Mouse (Mus musculus) embryonic facial prominence, embryonic 14.5 days (tissue): ENCODE results near the gene Polr3a. TPM values are rescaled to one million over a fixed set of nuclear protein-coding genes. Genes with fewer than 3 reads are reported as not detected.

Experiments
- ATAC-seq: fragments of 200-750 bp; cut with Nextera tagmentation; 2 replicates; pipeline ENCODE4 v1.8.0; 2017; ENCODE audit warnings: low read depth, moderate number of reproducible peaks, moderate TSS enrichment
- DNase-seq: peaks from one replicate; pipeline ENCODE4 v3.0.0-alpha.2; 2015; ENCODE audit warnings: low spot score
- H3K27ac ChIP-seq: fragments of 300-500 bp; sonication (generic); replicated peaks from 2 replicates; pipeline ENCODE4 v1.5.1; 2014; ENCODE audit warnings: low read depth, mild to moderate bottlenecking, low read length, moderate library complexity
- H3K27me3 ChIP-seq: fragments of 300-500 bp; sonication (generic); replicated peaks from 2 replicates; pipeline ENCODE4 v1.6.1; 2014; ENCODE audit warnings: low read length; ENCODE audit not compliant: control insufficient read depth, insufficient read depth
- H3K36me3 ChIP-seq: fragments of 300-500 bp; sonication (generic); 2 replicates; pipeline ENCODE4 v1.6.1; 2014; ENCODE audit warnings: low read length, mixed read lengths; ENCODE audit not compliant: control insufficient read depth, insufficient read depth
- H3K4me1 ChIP-seq: fragments of 300-500 bp; sonication (generic); 2 replicates; pipeline ENCODE4 v1.6.1; 2014; ENCODE audit warnings: antibody characterized with exemption, low read length; ENCODE audit not compliant: control insufficient read depth, insufficient read depth
- H3K4me2 ChIP-seq: fragments of 300-500 bp; sonication (generic); 2 replicates; pipeline ENCODE4 v1.6.1; 2014; ENCODE audit warnings: low read depth, mild to moderate bottlenecking, low read length, moderate library complexity, mixed read lengths
- H3K4me3 ChIP-seq: fragments of 300-500 bp; sonication (generic); 2 replicates; pipeline ENCODE4 v1.5.1; 2014; ENCODE audit warnings: low read depth, mild to moderate bottlenecking, low read length
- H3K9ac ChIP-seq: fragments of 300-500 bp; sonication (generic); 2 replicates; pipeline ENCODE4 v1.6.1; 2014; ENCODE audit warnings: low read depth, mild to moderate bottlenecking, low read length, moderate library complexity, mixed read lengths
- H3K9me3 ChIP-seq: fragments of 300-500 bp; sonication (generic); 2 replicates; pipeline ENCODE4 v1.6.1; 2016; ENCODE audit warnings: low read length; ENCODE audit not compliant: control insufficient read depth
- WGBS: fragments of 180-500 bp; shearing (Covaris S2); extraction: QIAGEN DNeasy Blood & Tissue Kit; methylation state at CpG from one replicate; pipeline ENCODE4 v1.1.7; 2014; 5-methylcytosine and 5-hydroxymethylcytosine counted together
- polyA plus RNA-seq: library from polyadenylated mRNA; unstranded; fragments of >200 nt; fragmentation: Nextera tagmentation; extraction: Ambion mirVana; gene quantifications from 2 replicates; pipeline ENCODE4 v1.2.1, GENCODE M21; 2014

Polr3a gene
- polyA plus RNA-seq = 14.6 and 14.9 TPM in 2 replicates

- no peaks in the 10 kb centered on the region for H3K9me3 ChIP-seq
- H3K4me3 ChIP-seq = peak within 1 kb of the TSS; percentile 65
- peaks cover 26% of the 10 kb centered on the region for H3K36me3 ChIP-seq
- ATAC-seq = peak; percentile 67
- H3K27ac ChIP-seq = no peak within 1 kb of the TSS; the same call in 1 of the 2 replicates
- peaks cover 9% of the 10 kb centered on the region for H3K4me1 ChIP-seq
- DNase-seq = peak; percentile 97
- WGBS = under 1% methylated on average over 29 of the region's 30 CpGs
- no peaks in the 10 kb centered on the region for H3K27me3 ChIP-seq
- H3K9ac ChIP-seq = peak within 1 kb of the TSS; percentile 80
- peak within 1 kb of the TSS; percentile 77 for H3K4me2 ChIP-seq
These were observed at the start of gene Polr3a, which contains the start of gene Rps24 for GRCm38 (mm10) chr14:24486773-24487227. Gene Polr3a, minus strand, starts transcription at chr14:24487058. Gene Rps24, plus strand, starts transcription at chr14:24487125.

- WGBS = 54% methylated on average over 9 of the region's 9 CpGs
- peaks cover 10% of the 10 kb centered on the region; the same call in 1 of the 2 replicates for H3K4me1 ChIP-seq
These were observed 48.1 kb upstream of the Polr3a start for GRCm38 (mm10) chr14:24534865-24535545.

GRCm38 (mm10) chr14:24530228-24530627 lies 43.4 kb upstream of the Polr3a start:
- no peak overlapping the region for H3K4me3 ChIP-seq
- H3K9me3 ChIP-seq = no peaks in the 10 kb centered on the region
- peak; percentile 80 for DNase-seq
- ATAC-seq = peak; percentile 89
- under 1% methylated on average over 6 of the region's 6 CpGs for WGBS
- no peaks in the 10 kb centered on the region for H3K36me3 ChIP-seq
- no peak overlapping the region for H3K9ac ChIP-seq
- 0 out of 2 replicates have a peak overlapping the region, but pooled peaks have one; percentile 0 for H3K4me2 ChIP-seq
- H3K27me3 ChIP-seq = no peaks in the 10 kb centered on the region
- peaks cover 10% of the 10 kb centered on the region; the same call in 1 of the 2 replicates for H3K4me1 ChIP-seq
- H3K27ac ChIP-seq = no peak overlapping the region

More at GRCm38 (mm10) chr14:24534865-24535545, 48.1 kb upstream of the Polr3a start:
- Histone ChIP-seq H3K4me3 (no peak overlapping the region), H3K36me3 (no peaks in the 10 kb centered on the region), H3K27ac (no peak overlapping the region), H3K9me3 (no peaks in the 10 kb centered on the region), H3K9ac (no peak overlapping the region), H3K27me3 (no peaks in the 10 kb centered on the region), H3K4me2 (no peak overlapping the region)
- ATAC-seq (no peak; the same call in 1 of the 2 replicates), DNase-seq (no peak)

GRCm38 (mm10) chr14:24526440-24526839 lies 39.6 kb upstream of the Polr3a start:
- ATAC-seq (no peak), DNase-seq (no peak)
- WGBS = 63% methylated on average over 10 of the region's 10 CpGs
- H3K9ac ChIP-seq = no peak overlapping the region
- H3K4me2 ChIP-seq = no peak overlapping the region
- H3K27me3 ChIP-seq = no peaks in the 10 kb centered on the region
- H3K36me3 ChIP-seq = no peaks in the 10 kb centered on the region
- peaks cover 6% of the 10 kb centered on the region; the same call in 1 of the 2 replicates for H3K4me1 ChIP-seq
- H3K27ac ChIP-seq = no peak overlapping the region
- H3K4me3 ChIP-seq = no peak overlapping the region
- H3K9me3 ChIP-seq = no peaks in the 10 kb centered on the region

- no peaks in the 10 kb centered on the region for H3K9me3 ChIP-seq
- no peak overlapping the region for H3K9ac ChIP-seq
- H3K4me2 ChIP-seq = no peak overlapping the region
- H3K4me1 ChIP-seq = peaks cover 5% of the 10 kb centered on the region; the same call in 1 of the 2 replicates
- ATAC-seq (no peak), DNase-seq (no peak)
- no peak overlapping the region for H3K4me3 ChIP-seq
- H3K27ac ChIP-seq = no peak overlapping the region; the same call in 1 of the 2 replicates
- WGBS = 65% methylated on average over 10 of the region's 10 CpGs
- H3K36me3 ChIP-seq = no peaks in the 10 kb centered on the region
- H3K27me3 ChIP-seq = no peaks in the 10 kb centered on the region
These were observed 39.0 kb upstream of the Polr3a start for GRCm38 (mm10) chr14:24525677-24526415.

- H3K4me3 ChIP-seq = no peak overlapping the region
- ATAC-seq = no peak
- no peaks in the 10 kb centered on the region for H3K9me3 ChIP-seq
- no peak for DNase-seq
- H3K9ac ChIP-seq = no peak overlapping the region
- H3K36me3 ChIP-seq = no peaks in the 10 kb centered on the region
- H3K27ac ChIP-seq = no peak overlapping the region
- H3K4me2 ChIP-seq = no peak overlapping the region
- WGBS = 54% methylated on average over 3 of the region's 3 CpGs
- H3K4me1 ChIP-seq = no peaks in the 10 kb centered on the region
- H3K27me3 ChIP-seq = no peaks in the 10 kb centered on the region
These were observed 38.3 kb upstream of the Polr3a start for GRCm38 (mm10) chr14:24525137-24525536.

GRCm38 (mm10) chr14:24521597-24521996 lies 34.7 kb upstream of the Polr3a start:
- WGBS = 78% methylated on average over 8 of the region's 8 CpGs
- Histone ChIP-seq H3K4me1 (no peaks in the 10 kb centered on the region), H3K4me2 (no peak overlapping the region), H3K9ac (no peak overlapping the region), H3K4me3 (no peak overlapping the region), H3K36me3 (no peaks in the 10 kb centered on the region), H3K27ac (no peak overlapping the region), H3K9me3 (no peaks in the 10 kb centered on the region), H3K27me3 (no peaks in the 10 kb centered on the region)
- DNase-seq = no peak
- ATAC-seq = no peak

GRCm38 (mm10) chr14:24512527-24513161 lies 25.8 kb upstream of the Polr3a start:
- Histone ChIP-seq H3K36me3 (no peaks in the 10 kb centered on the region), H3K9me3 (0 out of 2 replicates have a peak, but pooled peaks cover 4% of the 10 kb centered on the region), H3K4me1 (peaks cover 10% of the 10 kb centered on the region), H3K9ac (no peak overlapping the region), H3K4me2 (no peak overlapping the region), H3K27me3 (no peaks in the 10 kb centered on the region), H3K27ac (no peak overlapping the region), H3K4me3 (no peak overlapping the region)
- WGBS = 83% methylated on average over 6 of the region's 6 CpGs
- ATAC-seq (no peak), DNase-seq (no peak)
